Mouse (Mus musculus) inflammation-experienced regulatory T-cells, adult 6 months (primary cell): ENCODE data around the gene Met. TPM values are rescaled to one million over a fixed set of nuclear protein-coding genes. Genes with fewer than 3 reads are reported as not detected.

Source experiments
- ATAC-seq: one replicate; pipeline ENCODE4 v1.8.0; 2017
- polyA plus RNA-seq, 3 experiments: library from polyadenylated mRNA; unstranded; fragments of 100-300 nt; shearing (Covaris generic); gene quantifications; one replicate each; pipeline ENCODE4 v1.2.1; 2017

Gene Met
- polyA plus RNA-seq, 3 experiments from 2014 or later: 0.11 TPM; not detected in 2

GRCm38 (mm10) chr6:17492062-17492461 is 28.5 kb downstream of the Met start:
- no peak for ATAC-seq

- no peak for ATAC-seq
Measured at GRCm38 (mm10) chr6:17495413-17495812, 31.8 kb downstream of the Met start.

GRCm38 (mm10) chr6:17497366-17497765 is 33.8 kb downstream of the Met start:
- no peak for ATAC-seq

DNA sequence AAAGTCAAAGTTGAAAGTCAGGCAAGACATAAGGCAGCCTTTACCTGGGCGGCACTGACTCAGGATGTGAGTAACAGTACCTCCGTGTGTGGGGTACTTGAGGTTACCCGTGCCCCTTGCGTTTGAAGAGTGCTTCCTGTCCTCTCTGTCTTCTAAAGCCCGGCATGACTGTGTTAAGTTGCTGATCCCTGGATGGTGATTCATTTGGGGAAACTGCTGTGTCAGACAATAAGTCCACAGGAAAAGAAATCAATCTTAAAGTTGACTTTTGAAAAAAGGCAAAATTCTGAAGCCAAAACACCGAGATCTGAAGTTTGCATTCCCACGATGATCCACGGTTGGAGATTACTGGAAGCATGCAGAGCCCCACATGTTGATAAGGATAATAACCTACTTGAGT is 35.2 kb downstream of the Met start:
- ATAC-seq: no peak

- ATAC-seq: no peak
Measured at GRCm38 (mm10) chr6:17501440-17501839, 37.8 kb downstream of the Met start.

DNA sequence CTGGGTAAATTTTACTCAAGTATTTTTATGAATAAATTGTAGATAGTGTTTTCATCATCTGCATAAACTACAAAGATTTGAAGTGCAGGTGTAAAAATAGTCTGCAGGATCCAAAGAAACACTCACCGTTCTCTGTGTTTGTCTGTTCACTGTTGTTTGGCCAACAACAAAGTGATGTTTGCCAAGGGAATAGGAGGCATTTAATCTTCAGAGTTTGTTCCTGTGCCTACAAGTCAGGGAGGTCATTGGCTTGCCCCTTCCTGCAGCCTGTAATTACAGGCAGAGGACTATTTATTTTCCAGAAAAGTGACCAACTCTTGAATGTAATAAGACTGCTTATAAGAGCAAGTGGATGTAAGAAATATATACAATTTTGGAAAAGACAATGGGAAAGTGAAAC is 38.7 kb downstream of the Met start:
- no peak for ATAC-seq

GRCm38 (mm10) chr6:17503724-17504123 is 40.1 kb downstream of the Met start:
- ATAC-seq: no peak

DNA sequence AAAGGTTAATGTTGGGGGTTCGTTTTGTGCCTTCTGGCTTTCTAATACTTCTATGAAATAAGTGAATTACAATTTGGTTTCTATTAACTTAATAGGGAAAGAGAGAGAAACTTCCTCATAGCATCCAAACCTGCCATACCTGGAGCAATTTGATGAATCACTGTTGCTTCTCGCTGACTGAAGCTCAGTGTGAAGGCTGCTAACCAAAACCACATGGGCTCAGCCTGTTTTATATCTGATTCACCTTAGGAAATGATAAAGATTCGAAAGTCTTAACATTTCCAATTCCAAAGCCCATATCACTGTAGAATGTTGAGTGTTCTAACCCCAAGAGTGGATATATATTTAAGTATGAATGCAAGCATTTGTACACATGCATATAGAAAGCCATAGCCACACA is 41.9 kb downstream of the Met start:
- ATAC-seq: no peak

GRCm38 (mm10) chr6:17506831-17507230 is 43.2 kb downstream of the Met start:
- no peak for ATAC-seq

- ATAC-seq: no peak
Measured at GRCm38 (mm10) chr6:17508184-17508583, 44.6 kb downstream of the Met start.

GRCm38 (mm10) chr6:17508604-17509372 is 45.2 kb downstream of the Met start:
- no peak for ATAC-seq

- ATAC-seq: no peak
Measured at GRCm38 (mm10) chr6:17513381-17513780, 49.8 kb downstream of the Met start.

- no peak for ATAC-seq
Measured at GRCm38 (mm10) chr6:17515775-17516460, 52.3 kb downstream of the Met start.

DNA sequence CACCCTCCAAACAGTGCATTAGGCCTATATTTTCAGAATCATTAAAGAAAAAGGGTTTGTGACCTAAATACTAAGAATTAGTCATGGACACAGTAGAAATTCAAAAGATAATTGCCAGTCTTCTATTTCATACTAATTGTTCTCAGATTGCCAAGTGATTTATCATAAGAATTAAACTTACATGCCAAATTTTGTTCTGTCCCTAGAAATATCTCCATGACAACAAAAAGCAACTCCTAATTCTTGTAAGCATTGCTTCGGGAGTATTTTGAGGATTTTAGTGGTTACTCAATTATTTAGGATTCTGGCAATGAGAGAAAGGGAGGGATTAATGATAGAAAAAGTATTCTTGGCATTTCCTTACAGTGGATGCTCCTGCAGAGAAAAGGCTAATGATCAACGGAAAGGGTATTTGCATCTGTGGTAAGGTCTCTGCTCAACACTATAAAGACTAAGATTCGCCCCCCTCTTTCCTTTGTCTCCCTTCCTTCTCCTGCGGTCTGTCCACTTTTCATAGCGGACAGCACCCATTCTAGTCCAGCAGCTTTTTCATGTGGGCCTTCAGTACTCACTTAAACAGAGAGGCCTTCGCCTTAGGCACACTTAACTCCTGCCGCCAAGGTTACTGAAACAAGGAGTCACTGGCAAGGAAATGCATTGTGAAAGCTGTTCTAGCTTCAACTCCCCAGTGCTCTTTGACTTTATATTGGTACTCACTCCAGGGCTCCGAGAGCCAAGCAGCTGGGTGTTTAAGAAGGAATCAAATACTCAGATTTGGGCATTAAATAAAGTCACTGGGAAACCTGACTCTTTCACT is 58.5 kb downstream of the Met start:
- no peak for ATAC-seq

DNA sequence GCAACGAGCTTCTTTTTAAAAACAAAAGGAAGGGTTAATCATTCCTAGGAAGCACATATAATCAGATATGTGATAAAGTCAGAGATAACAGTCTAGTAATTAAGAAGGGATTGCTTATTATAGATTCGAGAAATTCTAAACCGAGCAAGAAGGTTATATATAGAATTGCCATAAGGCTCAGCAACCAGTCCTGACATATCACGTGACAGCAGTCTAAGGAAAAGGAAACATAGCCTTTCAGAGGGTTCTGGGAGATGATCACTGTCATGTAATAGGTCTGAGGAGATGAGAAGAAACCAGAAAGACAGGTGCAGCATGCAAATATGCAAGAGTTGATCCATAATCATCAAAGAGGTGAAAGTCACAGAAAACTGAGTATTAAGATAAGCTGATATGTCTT is 59.3 kb downstream of the Met start:
- no peak for ATAC-seq

DNA sequence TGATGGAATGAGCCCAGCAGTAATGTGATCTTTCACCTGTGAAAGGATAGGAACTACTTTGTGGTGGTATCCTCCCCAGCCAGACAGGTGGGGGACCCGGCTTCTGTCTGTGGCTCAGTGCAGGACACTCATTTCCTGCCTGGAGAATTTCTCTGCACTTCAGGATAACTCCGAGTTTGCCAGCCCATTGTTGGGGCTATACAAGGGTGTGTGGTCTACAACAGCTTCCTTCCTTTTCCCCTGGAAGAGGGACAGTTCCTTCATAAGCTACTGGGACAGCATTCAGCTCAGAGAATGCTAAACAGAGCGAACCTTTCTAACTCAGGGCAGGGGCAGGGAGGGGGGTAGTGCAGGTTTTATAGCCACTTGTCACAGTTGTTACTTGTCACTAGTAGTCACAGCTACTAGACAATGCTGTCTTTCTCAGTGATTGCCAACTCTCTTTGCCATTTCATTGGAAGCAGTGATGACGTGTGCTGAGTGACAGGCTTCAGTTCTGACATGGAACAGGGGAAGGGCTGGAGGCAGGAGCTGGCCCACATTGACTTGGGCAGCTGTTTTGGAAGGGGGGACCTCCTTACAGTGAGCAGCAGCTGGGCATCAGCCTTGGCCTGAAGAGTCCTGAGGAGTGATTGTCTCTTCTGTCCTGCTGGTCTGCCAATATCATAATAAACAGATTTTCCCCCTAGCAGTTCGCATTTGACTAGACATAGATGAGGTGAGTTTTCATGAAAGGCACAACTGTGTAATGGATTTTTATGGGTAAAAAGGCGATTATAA is 66.1 kb downstream of the Met start:
- no peak for ATAC-seq

- ATAC-seq: no peak
Measured at GRCm38 (mm10) chr6:17541615-17542014, 78.0 kb downstream of the Met start.

- no peak for ATAC-seq
Measured at GRCm38 (mm10) chr6:17542383-17542782, 78.8 kb downstream of the Met start.

- no peak for ATAC-seq
Measured at GRCm38 (mm10) chr6:17545480-17545879, 81.9 kb downstream of the Met start.

- ATAC-seq: no peak
Measured at GRCm38 (mm10) chr6:17546341-17546740, 82.7 kb downstream of the Met start.

GRCm38 (mm10) chr6:17546825-17547224 is 83.2 kb downstream of the Met start:
- no peak for ATAC-seq

DNA sequence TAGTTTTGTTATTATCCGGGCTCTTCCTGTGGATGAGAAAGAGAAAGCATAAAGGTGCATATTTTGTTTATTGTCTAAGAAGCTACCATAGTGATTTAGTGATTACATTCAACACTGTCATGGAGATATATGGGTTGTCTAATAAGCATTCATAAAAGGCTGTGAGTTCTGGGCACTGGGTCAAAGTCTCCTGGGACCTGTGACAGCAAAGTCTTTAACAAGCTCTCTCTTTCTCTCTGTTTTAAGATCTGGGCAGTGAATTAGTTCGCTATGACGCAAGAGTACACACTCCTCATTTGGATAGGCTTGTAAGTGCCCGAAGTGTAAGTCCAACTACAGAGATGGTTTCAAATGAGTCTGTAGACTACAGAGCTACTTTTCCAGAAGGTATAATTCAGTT is 85.2 kb downstream of the Met start:
- ATAC-seq: no peak

DNA sequence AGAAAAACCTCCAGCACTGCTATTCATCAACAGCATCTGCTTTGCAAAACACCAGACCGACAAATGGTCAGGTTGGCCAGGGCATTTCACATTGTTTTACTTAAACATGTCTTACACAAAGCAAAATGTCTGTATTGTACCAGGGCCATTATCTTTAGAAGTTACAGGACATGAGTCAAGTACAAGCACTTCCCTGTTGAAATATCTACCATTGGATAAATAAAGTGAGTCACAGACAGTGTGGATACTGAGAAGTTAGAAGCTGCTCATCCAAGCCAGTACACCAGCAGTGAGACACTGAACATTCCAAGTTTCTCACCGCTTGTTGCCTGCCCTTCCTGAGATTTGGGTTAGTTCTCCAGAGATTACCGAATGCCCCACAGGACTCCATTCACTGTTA is 86.0 kb downstream of the Met start:
- ATAC-seq: no peak
